Mouse (Mus musculus) stomach, postnatal 0 days (tissue): ENCODE measurements around the gene Gm20441. TPM values are rescaled to one million over a fixed set of nuclear protein-coding genes. Genes with fewer than 3 reads are reported as not detected.
A peak's percentile ranks its signal among the peaks of the same experiment; 100 is the strongest.
"Not testable (repeated sequence)": the region's sequence is repeated elsewhere in the genome, so short reads cannot be mapped to it uniquely, and the experiment has no call there.

Source experiments
- ATAC-seq: fragments of 200-750 bp; cut with Nextera tagmentation; 2 replicates; pipeline ENCODE4 v1.8.0; 2017; ENCODE audit not compliant: low FRiP score, low TSS enrichment
- DNase-seq: peaks from one replicate; pipeline ENCODE4 v3.0.0-alpha.2; 2016; ENCODE audit warnings: low spot score
- H3K27ac ChIP-seq: fragments of 300-500 bp; sonication (generic); replicated peaks from 2 replicates; pipeline ENCODE4 v1.5.1; 2014; ENCODE audit warnings: mild to moderate bottlenecking, control low read depth
- H3K27me3 ChIP-seq: fragments of 300-500 bp; sonication (generic); 2 replicates; pipeline ENCODE4 v1.6.1; 2014; ENCODE audit warnings: low read length; ENCODE audit not compliant: control insufficient read depth, insufficient read depth
- H3K36me3 ChIP-seq: fragments of 300-500 bp; sonication (generic); 2 replicates; pipeline ENCODE4 v1.6.1; 2014; ENCODE audit warnings: low read length, mixed read lengths; ENCODE audit not compliant: control insufficient read depth, insufficient read depth
- H3K4me1 ChIP-seq: fragments of 300-500 bp; sonication (generic); replicated peaks from 2 replicates; pipeline ENCODE4 v1.6.1; 2014; ENCODE audit warnings: antibody characterized with exemption; ENCODE audit not compliant: control insufficient read depth, insufficient read depth
- H3K4me2 ChIP-seq: fragments of 300-500 bp; sonication (generic); replicated peaks from 2 replicates; pipeline ENCODE4 v1.6.1; 2014; ENCODE audit warnings: low read depth, mild to moderate bottlenecking, control low read depth, moderate library complexity
- H3K4me3 ChIP-seq: fragments of 300-500 bp; sonication (generic); 2 replicates; pipeline ENCODE4 v1.5.1; 2014; ENCODE audit warnings: low read depth, low read length, control low read depth
- H3K9ac ChIP-seq: fragments of 300-500 bp; sonication (generic); 2 replicates; pipeline ENCODE4 v1.6.1; 2014; ENCODE audit warnings: mild to moderate bottlenecking, low read length, control low read depth, mixed read lengths
- H3K9me3 ChIP-seq: fragments of 300-500 bp; sonication (generic); 2 replicates; pipeline ENCODE4 v1.6.1; 2016; ENCODE audit warnings: low read length; ENCODE audit not compliant: control insufficient read depth
- CTCF ChIP-seq: IDR thresholded peaks from 2 replicates; pipeline ENCODE4 v1.5.1; 2016; ENCODE audit warnings: antibody characterized with exemption, low read depth, mild to moderate bottlenecking, moderate library complexity
- EP300 ChIP-seq: optimal IDR thresholded peaks from 2 replicates; pipeline ENCODE3; 2016; ENCODE audit warnings: antibody characterized with exemption
- WGBS: fragments of 180-500 bp; shearing (Covaris S2); extraction: QIAGEN DNeasy Blood & Tissue Kit; methylation state at CpG from one replicate; pipeline ENCODE4 v1.1.7; 2014; 5-methylcytosine and 5-hydroxymethylcytosine counted together
- polyA plus RNA-seq: library from polyadenylated mRNA; unstranded; fragments of >200 nt; fragmentation: Nextera tagmentation; extraction: Ambion mirVana; gene quantifications from 2 replicates; pipeline ENCODE4 v1.2.1, GENCODE M21; 2015

Gm20441 gene
- polyA plus RNA-seq, 1 experiment from 2014 or later = 0.64 TPM

DNA sequence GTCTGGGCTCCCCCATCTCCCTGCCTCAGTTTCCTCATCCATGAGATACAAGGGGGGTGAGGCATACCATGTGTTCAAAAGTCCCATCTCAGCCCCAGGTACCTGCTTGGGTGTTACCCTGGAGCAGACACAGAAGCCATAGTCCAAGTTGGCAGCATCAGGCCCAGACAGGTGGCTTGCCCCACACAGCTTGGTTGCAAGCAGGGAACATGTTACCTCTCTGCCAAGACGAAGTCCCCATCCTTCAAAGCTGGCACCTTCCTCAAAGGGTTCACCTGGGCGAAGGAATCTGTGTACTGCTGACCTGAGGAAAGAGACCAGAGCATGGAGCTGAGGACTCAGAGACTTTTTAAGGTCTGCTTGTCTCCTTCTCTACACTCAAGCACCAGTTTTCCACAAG, 2.9 kb downstream of the Gm20441 start:
- no peak for ATAC-seq
- 84% methylated on average over 2 of the region's 2 CpGs for WGBS

GRCm38 (mm10) chr10:75776562-75776961, 4.2 kb downstream of the Gm20441 start:
- Histone ChIP-seq H3K4me3 (no peak overlapping the region), H3K4me2 (no peak overlapping the region), H3K27ac (no peak overlapping the region), H3K9ac (no peak overlapping the region), H3K4me1 (no peaks in the 10 kb centered on the region; the same call in 1 of the 2 replicates), H3K36me3 (no peaks in the 10 kb centered on the region), H3K27me3 (no peaks in the 10 kb centered on the region), H3K9me3 (no peaks in the 10 kb centered on the region)
- DNase-seq = no peak
- WGBS = 91% methylated on average over 6 of the region's 6 CpGs
- TF ChIP-seq CTCF (no peak), EP300 (no peak)
- ATAC-seq = no peak

More for the DNA sequence above, 2.9 kb downstream of the Gm20441 start:
- Histone ChIP-seq H3K4me1 (no peaks in the 10 kb centered on the region; the same call in 1 of the 2 replicates), H3K27ac (no peak overlapping the region), H3K4me3 (no peak overlapping the region), H3K36me3 (no peaks in the 10 kb centered on the region), H3K4me2 (no peak overlapping the region), H3K9me3 (no peaks in the 10 kb centered on the region), H3K27me3 (no peaks in the 10 kb centered on the region), H3K9ac (no peak overlapping the region)
- no peak for TF ChIP-seq CTCF
- TF ChIP-seq EP300 = no peak
- DNase-seq = no peak

DNA sequence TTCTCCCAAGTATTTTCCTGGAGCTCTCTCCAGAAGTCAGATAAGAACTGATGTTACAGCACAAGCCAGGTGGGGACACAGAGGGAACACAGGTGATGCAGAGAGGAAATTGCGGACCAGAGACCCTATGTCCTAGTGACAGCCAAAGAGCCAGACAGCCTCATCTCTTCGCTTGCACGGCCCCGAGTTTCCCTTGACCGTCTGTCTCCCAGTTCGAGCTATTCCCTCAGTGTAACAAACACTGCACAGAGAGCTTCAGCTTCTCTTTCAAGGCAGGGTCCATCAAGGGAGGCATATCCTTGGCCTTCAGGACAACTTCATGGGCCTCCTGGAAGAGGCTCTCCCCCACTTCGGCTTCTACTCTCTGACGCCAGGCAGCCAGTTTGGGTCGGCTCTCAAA, 6.2 kb downstream of the Gm20441 start:
- DNase-seq = no peak
- no peak for TF ChIP-seq EP300
- TF ChIP-seq CTCF = no peak
- H3K4me2 ChIP-seq = no peak overlapping the region
- H3K36me3 ChIP-seq = no peaks in the 10 kb centered on the region
- H3K27me3 ChIP-seq = no peaks in the 10 kb centered on the region
- no peaks in the 10 kb centered on the region for H3K9me3 ChIP-seq
- ATAC-seq = no peak
- no peak overlapping the region for H3K4me3 ChIP-seq
- no peak overlapping the region for H3K9ac ChIP-seq
- WGBS = 90% methylated on average over 9 of the region's 9 CpGs
- no peak overlapping the region for H3K27ac ChIP-seq
- no peaks in the 10 kb centered on the region for H3K4me1 ChIP-seq

- ATAC-seq (no peak), DNase-seq (no peak)
- no peak overlapping the region for H3K9ac ChIP-seq
- no peak for TF ChIP-seq CTCF
- no peak for TF ChIP-seq EP300
- H3K27ac ChIP-seq = 0 out of 2 replicates have a peak overlapping the region, but pooled peaks have one; percentile 1
- H3K4me3 ChIP-seq = no peak overlapping the region
- H3K4me1 ChIP-seq = no peaks in the 10 kb centered on the region
- H3K9me3 ChIP-seq = no peaks in the 10 kb centered on the region
- no peaks in the 10 kb centered on the region for H3K36me3 ChIP-seq
- H3K4me2 ChIP-seq = no peak overlapping the region
- H3K27me3 ChIP-seq = no peaks in the 10 kb centered on the region
- WGBS = 81% methylated on average over 5 of the region's 5 CpGs
Measured at GRCm38 (mm10) chr10:75774102-75774501, 6.7 kb downstream of the Gm20441 start.

DNA sequence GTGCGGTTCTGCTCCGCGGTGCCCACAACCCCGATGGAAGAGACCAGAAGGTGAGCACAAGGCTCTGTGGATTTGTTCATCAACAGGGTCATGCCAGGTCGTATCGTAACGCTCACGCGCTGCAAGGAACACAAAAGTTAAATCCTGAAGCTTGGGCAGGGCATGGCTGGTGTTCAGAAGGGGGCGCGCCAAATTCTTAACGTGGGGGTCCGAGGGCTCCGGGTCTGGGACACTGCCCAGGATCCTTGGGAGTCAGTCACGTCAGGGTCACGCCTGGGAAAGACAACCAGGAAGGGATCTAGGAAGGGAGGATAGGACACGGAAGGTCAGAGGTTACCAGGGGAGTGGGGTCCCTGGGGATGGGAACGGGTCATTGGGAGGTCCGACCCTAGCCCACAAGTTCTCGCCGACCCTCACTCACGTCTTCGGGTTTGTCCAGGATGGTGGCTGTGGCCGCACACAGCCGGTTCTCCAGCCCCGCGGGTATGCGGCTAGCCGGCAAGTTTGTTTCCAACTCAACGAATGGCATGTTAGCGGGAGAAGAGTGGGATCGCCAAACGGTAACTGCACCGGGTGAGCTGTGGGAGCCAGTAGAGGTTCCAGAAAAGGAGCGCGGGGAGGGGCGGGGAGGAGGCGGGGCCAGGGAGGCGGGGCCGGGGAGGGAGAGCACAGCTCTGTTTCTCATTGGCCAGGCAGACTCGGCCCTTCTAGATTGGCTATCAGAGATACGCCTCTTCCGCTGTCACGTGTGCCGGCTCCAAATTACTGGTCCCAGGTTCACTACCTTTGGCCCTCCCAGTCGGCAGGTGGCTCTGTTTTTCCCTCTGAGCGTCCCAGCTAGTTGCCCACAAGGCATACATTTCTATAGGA, 7.7 kb downstream of the Gm20441 start, which contains the start of gene Ddt:
Gene Ddt (minus strand): TSS at position 620 of the 870 bp plus-strand sequence.
- Histone ChIP-seq H3K4me2 (peak within 1 kb of the TSS; percentile 99), H3K4me1 (no peaks in the 10 kb centered on the region), H3K27me3 (no peaks in the 10 kb centered on the region), H3K9ac (peak within 1 kb of the TSS; percentile 65), H3K4me3 (peak within 1 kb of the TSS; percentile 67), H3K9me3 (no peaks in the 10 kb centered on the region), H3K27ac (peak within 1 kb of the TSS; percentile 65; the same call in 1 of the 2 replicates), H3K36me3 (no peaks in the 10 kb centered on the region)
- peak; percentile 58 for TF ChIP-seq CTCF
- TF ChIP-seq EP300 = no peak
- under 1% methylated on average over 46 of the region's 47 CpGs for WGBS
- peak; percentile 94 for ATAC-seq
- peak; percentile 97 for DNase-seq

GRCm38 (mm10) chr10:75767756-75768155, 13.0 kb downstream of the Gm20441 start:
- H3K27ac ChIP-seq, ATAC-seq, H3K4me3 ChIP-seq, H3K4me2 ChIP-seq, H3K4me1 ChIP-seq, H3K9ac ChIP-seq, H3K36me3 ChIP-seq, H3K27me3 ChIP-seq, H3K9me3 ChIP-seq: not testable (repeated sequence)
- peak; percentile 56 for DNase-seq
- WGBS = 31% methylated on average over 5 of the region's 5 CpGs
